Mouse (Mus musculus) c-Kit-negative CD71-positive TER-119-positive erythroid progenitor cells, embryonic 14.5 days (primary cell): ENCODE data around the gene Bbc3.
A peak's percentile ranks its signal among the peaks of the same experiment; 100 is the strongest.
"Not testable (repeated sequence)": the region's sequence is repeated elsewhere in the genome, so short reads cannot be mapped to it uniquely, and the experiment has no call there.

ENCODE experiments used
- DNase-seq: peaks from one replicate; pipeline ENCODE4 v3.0.0-alpha.2; 2013; ENCODE audit warnings: low read depth, low spot score

The Bbc3 gene

DNA sequence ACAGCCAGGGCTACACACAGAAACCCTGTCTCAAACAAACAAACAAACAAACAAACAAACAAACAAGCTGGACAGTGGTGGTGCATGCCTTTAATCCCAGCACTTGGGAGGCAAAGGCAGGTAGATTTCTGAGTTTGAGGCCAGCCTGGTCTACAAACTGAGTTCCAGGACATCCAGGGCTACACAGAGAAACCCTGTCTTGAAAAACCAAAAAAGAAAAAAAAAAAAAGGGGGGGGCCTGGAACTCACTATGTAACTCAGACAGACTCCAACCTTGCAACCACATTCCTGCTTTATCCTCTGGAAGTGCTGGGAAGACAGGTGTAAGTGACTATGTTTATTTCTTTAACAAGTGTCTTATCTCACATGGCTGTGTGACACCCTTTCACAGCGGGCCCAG, at the start of gene Bbc3:
Bbc3 (plus strand) TSS at position 301 of the 400 bp plus-strand sequence.
- not testable (repeated sequence) for DNase-seq

DNA sequence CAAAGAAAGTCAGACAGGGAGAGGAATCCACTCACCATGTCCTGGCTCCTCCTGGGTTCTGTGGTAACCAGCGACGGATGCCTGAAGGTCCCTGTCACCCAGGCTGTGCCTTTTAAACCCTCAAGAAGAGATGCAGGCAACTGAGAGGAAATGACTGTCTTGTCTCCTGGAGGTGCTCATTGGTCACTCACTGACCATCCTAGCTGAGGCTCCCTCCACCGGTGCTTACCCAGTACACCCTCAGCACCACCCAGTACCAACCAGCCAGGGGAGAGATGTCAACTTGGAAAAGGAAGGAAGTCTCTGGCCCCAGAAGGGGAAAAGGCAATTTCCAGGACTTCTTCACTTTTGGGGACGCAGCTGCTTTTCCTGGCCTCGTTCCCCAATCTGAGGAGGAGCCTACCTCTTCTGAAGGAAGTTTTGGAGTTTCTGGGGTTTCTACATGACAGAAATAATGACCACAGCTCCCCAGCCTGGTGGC, 49.0 kb upstream of the Bbc3 start, which contains the start of gene C5ar1:
C5ar1 (minus strand) TSS at position 431 of the 481 bp plus-strand sequence.
- DNase-seq = no peak

DNA sequence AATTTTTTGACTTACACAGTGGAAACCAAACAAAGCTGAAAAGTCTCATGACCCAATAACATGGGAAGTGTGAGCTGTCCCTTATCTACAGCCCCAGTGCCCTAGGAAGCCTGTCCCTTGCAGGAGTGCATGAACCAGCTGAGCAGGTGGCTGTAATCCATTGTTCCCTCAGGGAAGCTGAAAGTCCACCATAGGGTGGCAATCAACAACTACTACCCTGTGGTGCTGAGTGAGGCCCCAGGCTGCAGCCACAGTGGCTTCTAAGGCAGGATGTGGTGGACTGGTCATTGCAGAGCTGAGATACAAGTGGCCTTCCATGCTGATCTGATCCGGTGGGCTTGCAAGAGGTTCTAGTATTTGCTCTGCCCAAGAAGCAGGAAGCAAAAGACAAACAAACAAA, 47.1 kb upstream of the Bbc3 start:
- no peak for DNase-seq

DNA sequence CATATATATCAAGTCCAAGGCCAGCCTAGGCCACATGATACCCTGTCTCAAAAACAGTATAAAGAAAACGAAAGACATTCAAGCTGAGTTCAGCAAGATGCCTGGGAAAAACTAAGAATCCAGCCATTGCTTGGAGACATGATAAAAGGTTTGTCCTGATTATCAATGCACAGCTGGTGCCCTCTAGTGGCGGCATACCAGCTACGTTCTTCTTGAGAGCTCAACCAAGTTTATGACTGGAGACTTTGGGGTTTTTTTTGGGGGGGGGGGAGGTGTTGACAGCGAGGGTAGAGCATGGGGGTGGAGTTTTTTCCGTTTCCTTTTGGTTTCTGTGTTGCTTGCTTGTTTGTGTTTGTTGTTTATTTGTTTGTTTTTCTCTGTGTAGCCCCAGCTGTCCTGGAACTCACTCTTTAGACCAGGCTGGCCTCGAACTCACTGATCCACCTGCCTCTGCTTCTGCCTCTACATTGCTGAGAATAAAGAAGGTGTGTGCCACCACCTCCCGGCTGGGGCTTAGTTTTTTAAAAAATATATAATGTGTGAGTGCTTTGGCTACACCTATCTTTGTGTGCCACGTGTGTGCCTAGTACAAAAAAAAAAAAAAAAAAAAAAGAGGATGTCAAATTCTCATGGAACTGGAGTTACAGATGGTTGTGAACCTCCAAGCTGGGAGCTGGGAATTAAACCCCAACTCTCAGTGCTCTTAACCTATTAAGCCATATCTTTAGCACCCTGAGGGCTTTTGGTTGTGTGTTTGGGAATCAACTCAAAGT, 45.0 kb upstream of the Bbc3 start:
- peak; percentile 70 for DNase-seq

DNA sequence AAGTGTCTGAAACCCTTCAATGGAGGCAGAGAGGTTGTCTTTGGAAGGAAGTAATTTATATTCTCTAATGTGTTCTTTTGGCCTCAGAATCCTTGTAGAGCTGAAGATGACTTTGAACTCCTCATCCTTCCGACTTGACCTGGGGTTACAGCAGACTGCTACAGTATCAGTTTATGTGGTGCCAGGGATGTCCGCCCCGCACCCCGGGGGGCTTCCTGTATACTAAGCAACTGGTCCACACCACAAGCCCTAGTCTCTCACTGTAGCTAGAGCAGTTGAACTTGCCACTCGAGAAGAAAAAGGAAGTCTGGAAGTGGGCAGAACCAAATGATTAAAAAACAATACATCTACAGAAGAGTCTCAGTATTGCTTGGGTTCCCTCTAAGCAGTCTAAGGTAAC, 44.4 kb upstream of the Bbc3 start:
- no peak for DNase-seq

DNA sequence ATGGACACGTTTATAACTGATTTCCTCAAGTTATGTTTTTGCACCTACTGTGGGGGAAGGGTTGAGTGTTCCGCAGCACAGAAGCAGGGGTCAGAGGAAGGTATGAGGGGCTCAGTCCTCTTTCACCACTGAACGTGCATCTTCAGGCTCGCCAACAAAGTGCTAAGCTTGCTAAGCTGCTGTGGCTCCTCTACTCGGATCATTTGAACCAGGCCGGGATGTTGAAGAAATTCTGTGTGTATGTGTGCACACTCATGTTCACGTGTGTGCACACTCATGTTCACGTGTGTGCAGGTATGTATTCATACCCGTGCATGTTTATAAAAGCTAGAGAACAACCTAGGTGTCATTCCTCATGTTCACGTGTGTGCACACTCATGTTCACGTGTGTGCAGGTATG, 42.3 kb upstream of the Bbc3 start:
- DNase-seq = no peak

DNA sequence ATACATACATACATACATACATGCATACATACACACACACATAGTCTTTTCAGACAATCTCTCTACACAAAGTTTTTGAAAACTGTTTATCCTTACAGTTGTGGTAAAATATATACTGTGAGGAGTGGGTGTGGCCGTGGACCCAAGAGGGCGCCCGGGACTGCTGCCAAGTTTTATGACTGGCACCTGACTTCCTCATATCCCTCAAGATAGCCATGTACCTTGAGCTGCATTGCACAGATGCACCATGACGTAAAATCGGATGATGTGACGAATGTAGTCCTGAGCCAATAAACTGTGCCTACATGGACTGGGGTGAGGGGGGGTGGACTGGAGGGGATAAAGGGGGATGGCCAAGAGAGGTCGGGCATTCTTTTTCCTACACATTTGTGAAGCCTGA, 41.6 kb upstream of the Bbc3 start:
- DNase-seq = not testable (repeated sequence)

DNA sequence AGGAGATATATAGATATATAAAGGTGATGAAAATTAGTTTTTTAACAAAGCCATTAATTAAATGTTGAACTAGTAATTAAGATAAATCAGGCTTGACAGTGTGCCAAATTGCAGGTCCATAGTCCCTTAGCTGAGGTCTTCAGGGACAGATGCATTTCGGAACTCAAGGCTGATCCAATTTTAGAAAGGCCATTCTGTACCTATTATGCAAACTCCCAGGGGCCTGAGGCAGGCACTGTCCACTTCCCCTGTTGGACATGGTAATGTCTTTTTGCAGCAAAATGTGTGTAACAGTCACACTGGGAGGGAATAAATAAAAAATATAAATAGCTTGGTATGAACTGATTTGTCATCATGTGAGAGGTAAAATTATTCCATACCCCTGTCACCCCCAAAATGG, 37.1 kb upstream of the Bbc3 start:
- no peak for DNase-seq

DNA sequence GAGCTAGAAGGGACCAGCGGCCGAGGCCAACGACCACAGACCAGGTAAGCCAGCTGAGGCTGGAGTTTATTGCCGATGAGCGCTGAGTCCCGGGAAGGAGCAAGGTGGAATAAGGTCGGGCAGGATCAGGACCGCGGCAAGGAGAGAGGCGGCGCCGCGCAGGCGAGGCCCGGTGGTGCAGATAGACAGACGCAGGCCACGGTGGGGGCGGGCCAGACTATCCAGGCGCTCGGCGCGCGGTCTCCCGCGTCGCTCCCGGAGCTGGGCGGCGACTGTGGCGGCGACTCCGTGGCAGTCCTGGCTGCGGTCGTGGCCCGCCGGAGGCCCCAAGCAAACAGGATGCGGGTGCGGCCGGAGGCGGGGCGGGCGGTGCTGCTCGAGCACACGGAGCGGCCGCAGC, 35.5 kb upstream of the Bbc3 start:
- peak; percentile 77 for DNase-seq

DNA sequence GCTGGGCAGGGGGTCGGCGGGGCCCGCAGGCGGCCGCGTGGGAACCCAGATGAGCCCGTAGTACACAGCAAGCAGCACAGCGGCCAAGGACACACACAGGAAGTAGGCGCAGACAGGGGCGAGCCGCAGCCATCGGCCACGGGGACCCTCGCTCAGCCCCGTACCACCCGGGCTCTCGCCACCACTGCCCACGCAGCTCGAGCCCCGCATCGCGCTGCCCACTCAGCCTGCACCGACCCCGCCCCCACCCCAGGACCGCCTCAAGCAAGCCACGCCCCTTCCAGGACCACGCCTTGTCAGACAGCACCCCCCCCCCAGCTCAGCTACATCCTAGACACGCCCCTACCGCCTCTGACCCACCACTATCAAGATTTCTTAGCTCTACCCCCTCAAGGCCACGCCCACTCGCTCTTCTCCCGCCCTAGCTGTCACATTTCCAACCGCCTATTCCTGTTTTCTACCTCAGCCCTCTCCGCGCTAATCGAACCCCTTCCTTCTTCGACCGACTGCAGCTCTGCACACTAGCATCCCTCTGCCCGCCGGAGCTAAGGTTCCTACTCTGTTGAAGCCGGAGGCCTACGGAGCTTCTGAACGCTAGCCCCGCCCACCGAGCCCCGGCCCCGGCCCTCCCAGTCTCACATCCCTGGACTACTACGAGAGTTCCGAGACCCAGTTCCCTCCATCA, 35.0 kb upstream of the Bbc3 start, which contains the start of gene Inafm1:
Inafm1 (minus strand) TSS at position 537 of the 685 bp plus-strand sequence.
- DNase-seq = peak; percentile 83

DNA sequence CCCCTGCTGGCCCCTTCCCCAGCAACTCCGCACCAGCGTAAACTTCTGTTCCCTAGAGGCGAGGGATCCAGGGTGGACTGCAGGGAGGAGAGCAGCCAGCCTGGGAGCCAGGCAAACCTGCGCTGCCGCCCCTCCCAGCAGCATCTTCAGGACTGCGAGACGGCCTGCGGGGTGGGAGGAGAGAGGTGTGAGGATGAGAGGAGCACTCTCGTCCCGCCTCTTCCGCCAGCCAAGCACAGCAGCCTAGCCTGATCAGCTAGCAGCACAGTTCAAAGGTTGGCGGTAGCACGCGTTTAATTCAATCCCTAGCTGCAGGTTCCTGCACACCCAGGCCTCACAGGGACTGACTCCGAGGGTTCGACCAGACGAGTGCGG, 34.4 kb upstream of the Bbc3 start:
- DNase-seq = peak; percentile 77

DNA sequence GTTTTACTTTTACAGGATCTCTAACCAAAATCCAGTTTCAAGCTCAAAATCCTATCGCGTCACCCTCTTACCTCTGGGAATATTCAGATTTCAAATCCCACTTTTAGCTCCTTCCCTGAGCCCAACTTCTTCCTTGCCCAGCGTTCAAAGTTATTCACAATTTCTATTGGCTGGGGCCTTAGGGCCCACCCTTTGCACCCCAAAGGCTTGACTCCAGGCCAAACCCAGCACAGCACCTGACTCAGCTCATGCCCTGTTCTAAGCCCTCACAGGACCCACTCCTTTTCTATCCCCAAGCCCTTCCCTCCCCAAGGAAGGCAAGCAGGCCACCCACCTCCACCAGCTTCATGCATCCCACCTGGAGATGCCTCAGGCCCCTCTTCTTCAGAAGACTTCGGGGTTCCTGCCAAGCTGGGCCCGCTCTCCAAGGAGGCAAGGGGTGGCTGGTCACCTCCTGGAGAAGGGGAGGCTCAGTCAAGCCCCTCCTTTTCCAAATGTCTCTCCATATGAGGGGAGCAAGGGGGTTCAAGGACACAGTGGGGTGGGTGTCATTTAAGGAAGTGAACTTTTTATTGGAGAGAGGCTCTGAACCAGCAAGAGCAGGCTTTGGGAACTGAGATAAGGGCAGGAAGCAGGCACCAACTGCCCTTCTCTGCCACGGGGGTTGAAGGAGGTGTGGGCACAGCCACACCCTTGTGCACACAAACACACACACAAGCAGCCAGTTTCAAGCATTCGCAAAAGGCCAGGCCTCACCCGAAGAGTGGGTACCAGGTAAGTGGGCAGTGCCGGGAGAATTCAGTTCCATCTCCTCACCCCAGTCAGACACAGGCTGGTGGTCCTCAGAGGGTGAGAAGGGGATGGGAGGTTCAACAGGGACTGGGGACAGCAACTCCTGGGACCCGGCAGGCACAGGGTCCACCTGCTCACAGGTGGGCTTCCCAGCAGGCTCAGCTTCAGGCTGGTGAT, 33.0 kb upstream of the Bbc3 start:
- DNase-seq = peak; percentile 38

DNA sequence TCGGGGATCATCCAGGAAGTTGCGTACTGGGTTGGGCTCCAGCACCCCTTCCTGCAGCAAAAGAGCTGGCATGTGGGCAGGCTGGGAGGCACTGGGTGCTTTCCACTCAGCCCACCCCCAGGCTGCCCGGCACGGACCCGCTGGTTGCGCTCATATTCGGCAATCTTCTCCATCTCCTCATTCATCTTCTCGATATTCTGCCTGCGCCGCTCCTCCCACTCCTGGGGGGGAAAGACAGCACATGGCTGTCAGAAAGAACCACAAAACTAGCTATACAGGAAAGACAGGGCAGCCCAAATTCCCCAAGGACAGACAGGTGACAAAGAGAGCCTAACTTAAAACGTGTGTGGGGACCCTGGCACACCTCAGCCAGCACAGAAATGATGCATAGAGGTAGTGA, 27.5 kb upstream of the Bbc3 start:
- no peak for DNase-seq

DNA sequence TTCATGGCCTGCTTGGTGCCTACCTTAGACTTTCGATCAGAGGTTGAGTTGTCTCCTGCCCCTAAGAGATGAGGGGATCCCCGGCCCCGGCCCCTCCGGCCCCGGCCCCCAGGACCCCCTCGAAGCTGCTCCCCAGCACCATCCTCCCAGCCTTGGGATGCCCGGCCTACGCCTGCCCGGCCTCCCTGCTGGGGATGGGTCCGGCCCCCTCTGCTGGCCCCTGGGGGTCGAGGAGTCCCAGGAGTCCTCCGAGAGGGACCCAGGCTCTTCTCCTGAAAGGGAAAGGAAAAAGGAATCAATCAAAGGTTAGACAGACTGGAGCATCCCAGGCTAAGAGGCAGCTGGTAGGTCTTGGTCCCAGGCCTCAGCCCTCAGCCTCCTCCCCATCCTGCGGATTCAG, 25.9 kb upstream of the Bbc3 start:
- no peak for DNase-seq

DNA sequence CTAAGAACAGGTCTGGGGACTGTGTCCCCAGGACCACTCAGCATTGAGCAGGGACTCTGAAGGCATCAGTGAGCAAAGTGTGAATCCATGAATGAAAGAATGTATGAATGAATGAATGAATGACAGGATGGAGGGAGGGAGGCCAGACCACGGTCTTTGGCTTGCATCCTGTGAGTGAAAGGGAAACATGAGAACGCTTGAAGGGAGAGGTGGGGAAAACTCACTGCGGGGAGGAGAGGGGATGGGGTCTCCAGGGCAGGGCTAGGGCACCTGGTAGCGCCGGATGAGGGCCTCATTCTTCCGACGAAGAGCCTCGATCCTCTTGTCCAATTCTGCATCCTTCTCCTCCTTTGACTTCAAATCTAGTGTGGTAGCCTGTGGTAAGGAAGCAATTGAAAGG, 24.2 kb upstream of the Bbc3 start:
- no peak for DNase-seq

DNA sequence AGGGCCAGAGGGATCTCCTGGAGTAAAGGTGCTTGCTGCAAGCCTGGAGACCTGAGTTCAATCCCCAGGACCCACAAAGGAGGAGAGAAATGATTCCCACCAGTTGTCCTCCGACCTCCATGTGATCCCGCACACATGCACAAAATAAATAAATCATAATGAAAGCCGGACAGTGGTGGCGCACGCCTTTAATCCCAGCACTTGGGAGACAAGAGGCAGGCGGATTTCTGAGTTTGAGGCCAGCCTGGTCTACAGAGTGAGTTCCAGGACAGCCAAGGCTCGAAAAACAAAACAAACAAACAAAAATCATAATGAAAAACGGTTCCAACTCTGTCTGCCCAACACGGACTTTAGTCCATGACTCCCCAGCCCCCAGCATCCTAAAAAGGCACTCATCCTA, 23.3 kb upstream of the Bbc3 start:
- no peak for DNase-seq

DNA sequence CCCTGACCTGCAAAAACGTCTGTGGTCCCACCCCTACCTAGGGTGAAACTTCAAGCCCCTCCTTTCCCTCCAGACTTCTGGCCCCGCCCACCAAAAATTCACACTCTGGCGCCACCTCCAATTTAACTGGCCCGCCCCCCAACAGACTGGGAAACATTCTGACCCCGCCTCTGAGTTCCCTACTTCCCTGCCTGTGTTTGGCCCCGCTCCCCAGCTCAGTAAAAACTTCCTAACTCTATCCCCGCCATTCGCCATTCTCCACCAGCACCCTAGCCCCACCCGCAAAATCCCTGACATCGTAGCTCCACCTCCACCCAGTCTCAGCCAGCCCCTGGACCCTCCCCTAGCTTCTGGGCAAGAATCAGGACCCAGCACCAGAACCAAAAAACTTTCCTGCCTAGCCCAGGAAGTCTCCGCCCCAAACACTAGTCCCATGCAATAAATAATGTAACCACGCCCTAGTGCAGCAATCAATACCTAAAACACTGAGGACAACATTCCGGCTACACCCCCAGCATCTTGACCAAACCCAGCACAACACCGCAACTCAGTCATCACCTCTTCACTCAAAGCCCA, 22.7 kb upstream of the Bbc3 start:
- DNase-seq = peak; percentile 56

DNA sequence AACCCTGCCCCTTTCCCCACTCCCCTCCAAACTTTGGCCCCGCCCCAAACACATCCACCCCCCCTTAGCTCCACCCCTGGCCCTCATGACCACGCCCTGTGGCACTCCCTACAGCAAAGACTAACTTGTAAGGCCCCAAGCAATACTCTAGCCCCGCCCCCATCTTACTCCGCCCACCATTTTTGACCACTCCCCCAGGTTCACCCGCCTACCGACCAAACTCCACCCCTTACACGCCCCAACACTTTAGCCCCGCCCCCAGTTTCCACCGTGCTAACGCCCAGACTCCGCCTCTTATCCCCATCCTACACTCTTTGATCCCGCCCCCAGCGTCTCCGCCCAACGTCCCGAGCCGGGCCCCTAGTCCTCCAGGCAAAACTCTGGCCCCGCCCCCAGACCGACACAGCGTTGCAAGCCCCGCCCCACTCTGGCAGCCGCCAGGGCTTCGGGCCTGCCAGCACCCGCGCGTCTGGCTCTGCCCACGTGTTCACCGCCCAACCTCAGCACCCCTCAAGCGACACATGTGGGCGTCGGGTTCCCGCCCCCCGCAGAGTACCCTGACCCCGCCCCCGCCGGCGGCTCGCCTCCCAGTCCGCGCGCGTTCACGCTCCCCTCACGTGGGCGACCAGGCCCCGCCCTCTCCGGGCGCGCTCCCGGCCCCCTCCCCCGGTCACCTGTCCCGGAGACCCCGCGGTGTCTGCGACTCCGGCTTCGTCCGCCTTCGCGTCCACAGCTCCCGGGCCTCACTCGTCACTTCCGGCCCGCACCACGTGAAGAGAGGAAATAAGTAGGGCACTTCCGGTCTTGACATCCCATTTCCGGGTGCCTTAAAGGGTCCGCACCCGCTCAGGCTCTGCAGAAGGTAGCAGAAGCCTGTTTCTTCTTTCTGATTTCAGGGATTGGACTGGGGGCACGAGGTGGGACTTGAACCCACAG, 21.9 kb upstream of the Bbc3 start, which contains the start of gene Ccdc9:
Ccdc9 (minus strand) TSS at position 770 of the 936 bp plus-strand sequence.
- DNase-seq = peak; percentile 99

DNA sequence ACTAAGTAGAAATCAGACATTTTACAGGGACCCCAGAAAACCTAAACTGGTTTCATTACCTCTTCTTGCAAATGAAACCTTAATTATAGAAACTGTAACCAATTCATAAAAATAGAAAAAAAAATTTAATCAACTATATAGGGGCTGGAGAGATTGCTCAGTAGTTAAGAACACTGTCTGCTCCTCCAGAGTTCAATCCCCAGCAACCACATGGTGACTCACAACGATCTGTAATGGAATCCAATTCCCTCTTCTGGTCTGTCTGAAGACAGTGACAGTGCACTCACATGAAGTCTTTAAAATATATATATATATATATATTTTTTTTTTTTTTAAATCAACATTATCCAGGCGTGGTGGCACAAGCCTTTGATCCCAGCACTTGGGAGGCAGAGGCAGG, 21.2 kb upstream of the Bbc3 start:
- no peak for DNase-seq

DNA sequence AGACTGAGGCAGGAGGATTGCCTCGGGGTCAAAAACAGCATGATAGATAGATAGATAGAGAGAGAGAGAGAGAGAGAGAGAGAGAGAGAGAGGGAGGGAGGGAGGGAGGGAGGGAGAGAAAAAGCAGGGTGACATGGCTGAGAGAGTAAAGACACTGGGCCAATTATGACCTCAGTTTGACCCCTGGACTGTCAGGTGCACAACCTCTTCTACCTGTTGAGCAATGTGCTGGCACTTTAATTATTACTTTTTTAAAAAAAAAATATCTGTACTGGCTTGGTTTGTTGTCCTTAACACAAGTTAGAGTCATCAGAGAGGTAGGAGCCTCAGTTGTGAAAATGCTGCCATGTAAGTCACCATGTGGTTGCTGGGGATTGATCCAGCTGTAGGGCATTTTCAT, 20.4 kb upstream of the Bbc3 start:
- no peak for DNase-seq
